Mouse (Mus musculus): Measurements from ENCODE around the gene Bckdk.

GRCm38 (mm10) chr7:127874812-127875626 is 28.9 kb upstream of the Bckdk start:
- TF ChIP-seq POLR2A (IDR thresholded peaks at IDR 0.05; ENCODE audit: borderline replicate concordance, extremely low read depth, low read depth, low read length) (no peak), CTCF (IDR thresholded peaks at IDR 0.05; ENCODE audit: insufficient read depth, low read length) (no peak)
